Mouse (Mus musculus) midbrain, embryonic 15.5 days (tissue): Measurements from ENCODE around the gene Gan. TPM values are rescaled to one million over a fixed set of nuclear protein-coding genes. Genes with fewer than 3 reads are reported as not detected.

Experiments used
- ATAC-seq: fragments of 200-750 bp; cut with Nextera tagmentation; replicated peaks from 2 replicates; pipeline ENCODE4 v1.8.0; 2017; ENCODE audit warnings: moderate TSS enrichment
- H3K27ac ChIP-seq: fragments of 300-500 bp; sonication (generic); 2 replicates; pipeline ENCODE4 v1.5.1; 2015; ENCODE audit warnings: mild to moderate bottlenecking, inconsistent platforms
- H3K27me3 ChIP-seq: fragments of 300-500 bp; sonication (generic); replicated peaks from 2 replicates; pipeline ENCODE4 v1.6.1; 2015; ENCODE audit warnings: inconsistent platforms
- H3K36me3 ChIP-seq: fragments of 300-500 bp; sonication (generic); replicated peaks from 2 replicates; pipeline ENCODE4 v1.6.1; 2015; ENCODE audit warnings: inconsistent platforms
- H3K4me1 ChIP-seq: fragments of 300-500 bp; sonication (generic); 2 replicates; pipeline ENCODE4 v1.6.1; 2015; ENCODE audit warnings: inconsistent platforms
- H3K4me2 ChIP-seq: fragments of 300-500 bp; sonication (generic); 2 replicates; pipeline ENCODE4 v1.6.1; 2015; ENCODE audit warnings: inconsistent platforms, mild to moderate bottlenecking, moderate library complexity
- H3K4me3 ChIP-seq: fragments of 300-500 bp; sonication (generic); 2 replicates; pipeline ENCODE4 v1.5.1; 2015; ENCODE audit warnings: mild to moderate bottlenecking, inconsistent platforms
- H3K9ac ChIP-seq: fragments of 300-500 bp; sonication (generic); 2 replicates; pipeline ENCODE4 v1.6.1; 2015; ENCODE audit warnings: mild to moderate bottlenecking, inconsistent platforms
- H3K9me3 ChIP-seq: fragments of 300-500 bp; sonication (generic); 2 replicates; pipeline ENCODE4 v1.6.1; 2016; ENCODE audit warnings: inconsistent platforms
- WGBS: fragments of 180-500 bp; shearing (Covaris S2); methylation state at CpG from one replicate; pipeline ENCODE4 v1.1.7; 2015; ENCODE audit warnings: mixed read lengths; 5-methylcytosine and 5-hydroxymethylcytosine counted together
- polyA plus RNA-seq: library from polyadenylated mRNA; unstranded; fragments of >200 nt; fragmentation: Nextera tagmentation; extraction: Ambion mirVana; gene quantifications from 2 replicates; pipeline ENCODE4 v1.2.1, GENCODE M21; 2015

The Gan gene
- polyA plus RNA-seq, 1 experiment from 2014 or later, result 3.9 TPM

DNA sequence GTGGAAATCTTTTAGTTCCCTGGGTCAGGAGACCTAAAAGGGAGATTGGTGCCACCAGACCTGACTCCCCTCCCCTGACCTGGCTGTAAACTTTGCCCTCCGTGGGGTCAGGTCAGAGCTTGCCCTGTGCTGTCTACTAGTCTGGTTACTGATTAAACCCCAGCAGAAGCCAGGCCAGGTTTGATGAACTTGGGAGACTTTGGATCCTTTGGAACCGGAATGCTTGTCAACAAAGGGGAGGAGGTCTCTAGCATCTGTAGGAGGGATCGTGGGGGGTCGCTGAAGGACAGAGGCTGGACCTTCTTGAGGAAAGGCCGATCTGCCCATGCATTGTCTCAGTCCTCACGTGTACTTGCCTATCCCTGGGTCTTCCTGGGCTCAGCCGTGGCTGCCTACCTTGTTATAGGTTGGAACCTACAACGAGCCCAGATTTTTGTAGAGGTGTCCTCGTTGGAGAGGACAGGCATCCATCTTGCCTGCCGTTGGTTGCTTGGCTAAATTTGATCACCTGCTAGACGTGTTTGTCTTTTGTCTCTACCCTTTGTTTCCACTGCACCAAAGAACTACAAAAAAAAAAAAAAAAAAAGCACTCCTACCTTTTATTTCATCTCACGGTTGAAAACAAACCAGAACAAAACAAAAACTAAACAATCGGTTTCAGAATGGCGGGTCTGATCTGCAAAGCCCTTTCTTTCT, 102.4 kb downstream of the Gan start:
- H3K4me1 ChIP-seq, result peaks cover 52% of the 10 kb centered on the region
- ATAC-seq, result no peak
- WGBS, result 10% methylated on average over 14 of the region's 14 CpGs

DNA sequence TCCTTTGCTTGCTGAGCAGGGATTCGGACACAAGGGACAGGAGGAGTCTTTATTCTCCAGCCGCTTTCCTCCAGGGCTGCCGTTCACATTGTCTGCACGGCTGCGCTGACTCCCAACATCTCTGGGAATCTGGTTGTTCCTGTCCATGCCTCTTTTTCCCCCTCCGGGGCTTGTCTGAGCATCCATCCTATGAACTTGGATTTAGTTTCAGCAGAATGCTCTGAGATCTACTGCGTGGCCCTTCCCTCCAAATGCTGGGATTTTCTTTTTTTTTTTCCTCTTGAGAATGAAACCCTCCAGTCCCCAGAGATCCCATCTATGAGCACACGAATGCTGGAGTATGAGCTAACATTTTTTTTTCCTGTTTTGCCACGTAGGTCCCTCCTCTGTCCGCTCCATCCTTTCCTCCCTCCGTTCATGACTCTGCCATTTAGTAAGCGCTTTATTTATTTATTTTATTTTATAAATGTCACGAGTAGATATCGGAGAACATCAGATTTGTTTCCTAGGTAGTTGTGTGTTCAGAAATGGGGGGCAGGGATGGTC, 103.1 kb downstream of the Gan start:
- Histone ChIP-seq H3K4me2 (peak overlapping the region; percentile 87), H3K9ac (peak overlapping the region; percentile 99), H3K4me3 (peak overlapping the region; percentile 100), H3K27me3 (no peaks in the 10 kb centered on the region), H3K9me3 (no peaks in the 10 kb centered on the region), H3K36me3 (no peaks in the 10 kb centered on the region), H3K4me1 (peaks cover 52% of the 10 kb centered on the region), H3K27ac (peak overlapping the region; percentile 92)
- ATAC-seq, result no peak
- 17% methylated on average over 14 of the region's 14 CpGs for WGBS

More for the DNA sequence above, 102.4 kb downstream of the Gan start:
- no peaks in the 10 kb centered on the region for H3K9me3 ChIP-seq
- H3K9ac ChIP-seq, result peak overlapping the region; percentile 99
- no peaks in the 10 kb centered on the region for H3K36me3 ChIP-seq
- peak overlapping the region; percentile 92 for H3K27ac ChIP-seq
- no peaks in the 10 kb centered on the region for H3K27me3 ChIP-seq
- peak overlapping the region; percentile 87 for H3K4me2 ChIP-seq
- peak overlapping the region; percentile 100 for H3K4me3 ChIP-seq

DNA sequence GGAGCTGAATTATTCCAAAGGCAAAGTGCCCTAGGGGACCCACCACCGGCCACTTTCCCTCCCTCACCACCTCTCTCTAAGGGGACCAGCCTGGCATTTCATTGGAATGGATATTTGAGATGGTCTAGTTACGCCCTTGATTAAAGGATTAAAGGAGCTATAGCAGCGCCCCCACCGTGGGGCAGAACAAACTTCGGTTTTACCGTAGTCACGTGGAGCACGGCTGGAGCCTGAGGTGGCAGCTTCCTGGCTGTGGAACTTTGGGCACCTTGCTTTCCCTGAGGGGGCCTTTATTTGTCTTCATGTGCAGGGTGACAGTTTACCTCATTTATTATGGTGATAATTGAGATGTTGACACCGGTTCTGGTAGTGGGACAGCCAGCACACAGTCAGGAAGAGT, 103.8 kb downstream of the Gan start:
- Histone ChIP-seq H3K4me2 (peak overlapping the region; percentile 87), H3K9me3 (no peaks in the 10 kb centered on the region), H3K27me3 (no peaks in the 10 kb centered on the region), H3K4me3 (peak overlapping the region; percentile 100), H3K9ac (peak overlapping the region; percentile 99; the same call in 1 of the 2 replicates), H3K36me3 (no peaks in the 10 kb centered on the region), H3K27ac (peak overlapping the region; percentile 92; the same call in 1 of the 2 replicates), H3K4me1 (peaks cover 52% of the 10 kb centered on the region)
- WGBS, result 11% methylated on average over 9 of the region's 9 CpGs
- no peak for ATAC-seq

DNA sequence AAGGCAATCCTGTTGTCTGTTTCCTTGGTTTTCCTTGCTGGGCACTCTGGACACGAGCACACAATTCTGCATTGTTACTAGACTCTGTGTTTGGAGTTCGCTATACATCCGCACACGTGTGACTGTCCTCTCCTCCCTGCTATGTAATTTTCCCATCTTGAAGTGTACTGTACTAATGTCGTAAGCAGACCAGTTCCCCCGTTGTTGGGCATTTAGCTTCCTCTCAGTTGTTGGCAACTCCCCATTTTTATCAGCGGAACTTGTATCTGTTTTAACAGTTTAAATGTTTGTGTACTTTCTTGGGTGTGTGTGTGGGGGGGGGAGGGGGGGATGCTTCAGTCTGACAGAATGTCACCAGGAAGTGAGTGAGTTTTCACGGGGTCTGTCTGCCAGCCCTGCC, 104.8 kb downstream of the Gan start:
- no peak overlapping the region for H3K4me2 ChIP-seq
- ATAC-seq, result no peak
- WGBS, result 65% methylated on average over 8 of the region's 8 CpGs

DNA sequence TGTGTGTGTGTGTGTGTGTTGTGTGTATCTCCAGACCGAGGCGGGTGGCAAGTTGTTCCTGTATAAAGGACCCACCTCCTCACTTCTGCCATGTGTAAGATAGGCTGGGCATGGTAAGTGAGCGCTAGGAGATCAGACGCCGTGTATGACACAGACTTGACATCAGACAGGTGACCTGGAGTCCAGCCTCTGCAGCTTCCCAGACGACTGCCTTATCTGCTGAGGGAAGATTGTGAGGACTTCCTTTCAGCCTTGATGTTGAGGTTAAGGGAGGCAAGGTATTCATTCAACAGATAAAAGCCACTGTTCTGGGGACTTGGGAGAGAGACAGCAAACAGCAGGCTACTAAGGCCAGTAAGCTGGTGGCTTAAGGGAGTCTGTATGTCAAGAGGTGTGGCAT, 105.5 kb downstream of the Gan start:
- no peak overlapping the region for H3K4me3 ChIP-seq
- H3K9me3 ChIP-seq, result no peaks in the 10 kb centered on the region
- WGBS, result 56% methylated on average over 6 of the region's 6 CpGs
- H3K9ac ChIP-seq, result no peak overlapping the region
- H3K27ac ChIP-seq, result no peak overlapping the region
- no peaks in the 10 kb centered on the region for H3K36me3 ChIP-seq
- no peak overlapping the region for H3K4me2 ChIP-seq
- peaks cover 62% of the 10 kb centered on the region for H3K4me1 ChIP-seq
- no peak for ATAC-seq
- no peaks in the 10 kb centered on the region for H3K27me3 ChIP-seq

More for the DNA sequence above, 104.8 kb downstream of the Gan start:
- Histone ChIP-seq H3K27ac (no peak overlapping the region), H3K27me3 (no peaks in the 10 kb centered on the region), H3K36me3 (no peaks in the 10 kb centered on the region), H3K4me1 (peaks cover 61% of the 10 kb centered on the region), H3K9ac (no peak overlapping the region), H3K4me3 (no peak overlapping the region), H3K9me3 (no peaks in the 10 kb centered on the region)

DNA sequence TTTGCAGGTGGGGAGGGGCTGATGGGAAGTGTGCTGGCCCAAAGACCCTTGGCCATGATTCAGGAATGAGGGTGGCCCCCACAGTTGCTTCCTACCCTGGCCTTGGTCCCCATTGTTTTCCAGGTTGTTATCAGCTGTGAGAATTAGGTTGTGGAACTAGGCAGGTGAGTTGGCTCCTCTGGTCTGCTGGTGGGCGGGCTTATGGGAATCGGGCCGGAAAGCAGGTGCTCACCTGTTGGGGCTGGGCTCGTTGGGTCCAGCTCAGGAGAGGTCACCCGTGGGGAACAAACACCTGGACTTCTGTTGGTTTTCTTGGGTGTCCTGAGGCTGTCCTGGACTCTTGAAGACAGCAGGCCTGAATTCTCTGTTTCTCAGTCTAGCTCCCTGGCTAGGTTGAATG, 107.1 kb downstream of the Gan start:
- no peak for ATAC-seq
- H3K4me2 ChIP-seq, result no peak overlapping the region
- no peak overlapping the region for H3K9ac ChIP-seq
- WGBS, result 92% methylated on average over 5 of the region's 5 CpGs
- no peaks in the 10 kb centered on the region for H3K27me3 ChIP-seq
- H3K9me3 ChIP-seq, result no peaks in the 10 kb centered on the region
- no peak overlapping the region for H3K27ac ChIP-seq
- H3K36me3 ChIP-seq, result no peaks in the 10 kb centered on the region
- H3K4me3 ChIP-seq, result no peak overlapping the region
- peaks cover 45% of the 10 kb centered on the region for H3K4me1 ChIP-seq

Other genes with a start within 250 kb of the Gan start
- 26.5 and 28.7 TPM in 2 replicates for gene Cmc2, start 236.7 kb upstream of the Gan start, polyA plus RNA-seq
- gene Cenpn, start 236.4 kb upstream of the Gan start, polyA plus RNA-seq, result 8.1 and 8.8 TPM in 2 replicates
- gene Atmin, start 214.7 kb upstream of the Gan start, polyA plus RNA-seq, result 22.2 and 22.3 TPM in 2 replicates
- 8.8 and 9.1 TPM in 2 replicates for gene 1700030J22Rik, start 179.2 kb upstream of the Gan start, polyA plus RNA-seq
- gene Gcsh, start 164.6 kb upstream of the Gan start, polyA plus RNA-seq, result 66.3 and 76.9 TPM in 2 replicates
- gene Pkd1l2, start 75.7 kb upstream of the Gan start, polyA plus RNA-seq, result not detected in 2 replicates
- gene Bco1, start 62.3 kb upstream of the Gan start, polyA plus RNA-seq, result 0.19 and 0.32 TPM in 2 replicates
- 188 and 197 TPM in 2 replicates for gene Cmip, start 98.9 kb downstream of the Gan start, polyA plus RNA-seq